Mouse (Mus musculus) liver, postnatal 0 days (tissue): ENCODE measurements at regions not wholly inside any gene's neighbourhood (a gene's known extent, or its start where the extent isn't known, plus 50 kb on each side); places are given as distances from the start of the nearest gene placed in this dataset.

ENCODE experiments used
- CTCF ChIP-seq: sonication (generic); IDR thresholded peaks from 2 replicates; pipeline ENCODE4 v1.5.1; 2016; ENCODE audit warnings: antibody characterized with exemption, low read depth
- EP300 ChIP-seq: IDR thresholded peaks from 2 replicates; pipeline ENCODE4 v1.6.1; 2016; ENCODE audit warnings: antibody characterized with exemption, low read depth, mild to moderate bottlenecking

GRCm38 (mm10) chr4:106244826-106245510 lies 71.0 kb upstream of the Usp24 start:
- no peak for TF ChIP-seq CTCF
- TF ChIP-seq EP300, result no peak
